Mouse (Mus musculus) liver, embryonic 12.5 days (tissue): ENCODE measurements around the gene Ifi211. TPM values are rescaled to one million over a fixed set of nuclear protein-coding genes. Genes with fewer than 3 reads are reported as not detected.
"Not testable (repeated sequence)": the region's sequence is repeated elsewhere in the genome, so short reads cannot be mapped to it uniquely, and the experiment has no call there.

Source experiments
- ATAC-seq: fragments of 200-750 bp; cut with Nextera tagmentation; 2 replicates; pipeline ENCODE4 v1.8.0; 2017; ENCODE audit warnings: moderate number of reproducible peaks, mild to moderate bottlenecking, moderate library complexity
- H3K27ac ChIP-seq: fragments of 300-500 bp; sonication (generic); 2 replicates; pipeline ENCODE4 v1.5.1; 2016; ENCODE audit warnings: mild to moderate bottlenecking
- H3K27me3 ChIP-seq: fragments of 300-500 bp; sonication (generic); replicated peaks from 2 replicates; pipeline ENCODE4 v1.6.1; 2016; ENCODE audit warnings: mild to moderate bottlenecking, moderate library complexity
- H3K36me3 ChIP-seq: fragments of 300-500 bp; sonication (generic); 2 replicates; pipeline ENCODE4 v1.6.1; 2016; ENCODE audit warnings: mild to moderate bottlenecking, moderate library complexity
- H3K4me1 ChIP-seq: fragments of 300-500 bp; sonication (generic); 2 replicates; pipeline ENCODE4 v1.6.1; 2016
- H3K4me2 ChIP-seq: fragments of 300-500 bp; sonication (generic); 2 replicates; pipeline ENCODE4 v1.6.1; 2016; ENCODE audit warnings: mild to moderate bottlenecking, moderate library complexity
- H3K4me3 ChIP-seq: fragments of 300-500 bp; sonication (generic); 2 replicates; pipeline ENCODE4 v1.5.1; 2016; ENCODE audit warnings: mild to moderate bottlenecking, moderate library complexity
- H3K9ac ChIP-seq: fragments of 300-500 bp; sonication (generic); 2 replicates; pipeline ENCODE4 v1.6.1; 2016; ENCODE audit warnings: mild to moderate bottlenecking, moderate library complexity
- H3K9me3 ChIP-seq: fragments of 300-500 bp; sonication (generic); replicated peaks from 2 replicates; pipeline ENCODE4 v1.6.1; 2016; ENCODE audit warnings: mild to moderate bottlenecking, moderate library complexity
- WGBS: fragments of 180-500 bp; shearing (Covaris S2); methylation state at CpG from one replicate; pipeline ENCODE4 v1.1.7; 2016; ENCODE audit not compliant: insufficient replicate concordance; 5-methylcytosine and 5-hydroxymethylcytosine counted together
- polyA plus RNA-seq: library from polyadenylated mRNA; unstranded; fragments of >200 nt; fragmentation: Nextera tagmentation; extraction: Ambion mirVana; gene quantifications from 2 replicates; pipeline ENCODE4 v1.2.1, GENCODE M21; 2016

Ifi211 gene
- 0.90 and 0.98 TPM in 2 replicates for polyA plus RNA-seq

DNA sequence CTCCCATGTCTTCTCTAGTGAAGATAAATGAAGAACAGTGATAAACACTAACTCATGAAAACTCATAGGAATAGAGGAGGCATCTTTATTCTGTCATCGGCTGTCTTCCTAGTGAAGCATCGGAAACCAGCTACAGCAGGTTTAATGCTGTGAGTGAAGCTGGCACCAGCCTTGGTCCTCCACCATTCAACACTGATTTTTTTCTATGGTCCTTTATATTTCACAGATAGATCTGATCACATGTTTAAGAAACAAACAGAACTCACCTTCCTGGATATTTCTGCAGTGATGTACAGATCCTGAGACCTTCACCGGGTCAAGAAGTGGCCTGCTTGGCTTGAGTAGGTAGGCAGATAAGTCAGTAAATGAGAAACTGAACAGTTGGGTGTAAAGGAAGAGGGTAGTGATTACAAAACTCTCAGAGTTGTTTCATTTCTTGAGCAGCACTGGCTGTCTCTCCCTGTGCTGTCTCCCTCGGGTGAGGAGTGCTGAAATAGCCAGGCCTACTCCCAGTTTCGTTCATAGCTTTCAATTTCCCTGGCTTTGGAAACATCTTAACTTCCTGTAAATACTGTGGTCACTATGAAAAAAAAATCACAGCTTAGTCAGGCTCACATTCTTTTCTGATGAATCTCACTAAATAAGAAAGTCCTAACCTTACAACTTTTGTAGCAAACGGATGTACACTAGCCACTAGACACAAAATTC, at the start of gene Ifi211:
Gene Ifi211 (minus strand): TSS at position 499 of the 708 bp plus-strand sequence.
- H3K4me2 ChIP-seq, H3K4me3 ChIP-seq, H3K4me1 ChIP-seq, H3K36me3 ChIP-seq, H3K27me3 ChIP-seq, H3K9ac ChIP-seq, H3K27ac ChIP-seq, ATAC-seq, H3K9me3 ChIP-seq: not testable (repeated sequence)
- 64% methylated on average over 6 of the region's 6 CpGs for WGBS

- not testable (repeated sequence) for H3K9ac ChIP-seq, ATAC-seq, H3K4me2 ChIP-seq, H3K36me3 ChIP-seq, H3K27me3 ChIP-seq, H3K4me3 ChIP-seq, H3K4me1 ChIP-seq, H3K27ac ChIP-seq, H3K9me3 ChIP-seq
- 57% methylated on average over 1 of the region's 1 CpGs for WGBS
These were observed 48.6 kb upstream of the Ifi211 start for GRCm38 (mm10) chr1:173961491-173961890.

- H3K9ac ChIP-seq, ATAC-seq, H3K4me2 ChIP-seq, H3K4me3 ChIP-seq, H3K27ac ChIP-seq, H3K4me1 ChIP-seq, H3K36me3 ChIP-seq, H3K9me3 ChIP-seq, H3K27me3 ChIP-seq: not testable (repeated sequence)
- WGBS, result 58% methylated on average over 3 of the region's 3 CpGs
These were observed 47.2 kb upstream of the Ifi211 start for GRCm38 (mm10) chr1:173959998-173960397.

- not testable (repeated sequence) for H3K4me3 ChIP-seq, H3K9me3 ChIP-seq, H3K36me3 ChIP-seq, H3K27me3 ChIP-seq, H3K4me2 ChIP-seq, H3K4me1 ChIP-seq, H3K9ac ChIP-seq, ATAC-seq, H3K27ac ChIP-seq
- 57% methylated on average over 3 of the region's 3 CpGs for WGBS
These were observed 43.1 kb upstream of the Ifi211 start for GRCm38 (mm10) chr1:173955839-173956527.

GRCm38 (mm10) chr1:173955071-173955796, 42.4 kb upstream of the Ifi211 start:
- Histone ChIP-seq H3K27ac (no peak overlapping the region), H3K36me3 (no peaks in the 10 kb centered on the region), H3K4me1 (no peaks in the 10 kb centered on the region), H3K4me2 (no peak overlapping the region), H3K9ac (no peak overlapping the region), H3K9me3 (no peaks in the 10 kb centered on the region), H3K4me3 (no peak overlapping the region), H3K27me3 (no peaks in the 10 kb centered on the region)
- WGBS, result 72% methylated on average over 2 of the region's 2 CpGs
- ATAC-seq, result no peak

DNA sequence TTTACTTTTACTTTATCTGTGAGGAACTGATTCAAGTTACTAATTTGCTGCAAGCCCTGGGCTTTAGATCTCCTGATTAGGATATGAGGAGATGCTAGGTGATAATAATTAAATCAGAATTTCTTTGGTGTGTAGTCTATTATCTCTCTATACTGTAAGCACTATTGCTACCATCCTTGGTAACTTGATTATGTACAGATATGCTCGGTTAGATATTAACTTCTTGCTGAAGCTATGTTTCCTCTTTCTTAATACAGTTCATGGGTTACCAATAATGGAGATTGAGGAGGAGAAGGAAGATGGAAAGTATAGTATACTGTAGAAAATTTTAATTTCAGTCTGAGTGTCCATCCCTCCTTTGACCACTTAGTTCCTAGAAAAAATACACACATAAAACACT, 40.7 kb upstream of the Ifi211 start:
- H3K4me3 ChIP-seq, result no peak overlapping the region
- no peak overlapping the region for H3K27ac ChIP-seq
- no peak overlapping the region for H3K4me2 ChIP-seq
- no peaks in the 10 kb centered on the region for H3K27me3 ChIP-seq
- ATAC-seq, result no peak
- H3K9ac ChIP-seq, result no peak overlapping the region
- H3K4me1 ChIP-seq, result no peaks in the 10 kb centered on the region
- H3K9me3 ChIP-seq, result no peaks in the 10 kb centered on the region
- 66% methylated on average over 1 of the region's 1 CpGs for WGBS
- no peaks in the 10 kb centered on the region for H3K36me3 ChIP-seq

DNA sequence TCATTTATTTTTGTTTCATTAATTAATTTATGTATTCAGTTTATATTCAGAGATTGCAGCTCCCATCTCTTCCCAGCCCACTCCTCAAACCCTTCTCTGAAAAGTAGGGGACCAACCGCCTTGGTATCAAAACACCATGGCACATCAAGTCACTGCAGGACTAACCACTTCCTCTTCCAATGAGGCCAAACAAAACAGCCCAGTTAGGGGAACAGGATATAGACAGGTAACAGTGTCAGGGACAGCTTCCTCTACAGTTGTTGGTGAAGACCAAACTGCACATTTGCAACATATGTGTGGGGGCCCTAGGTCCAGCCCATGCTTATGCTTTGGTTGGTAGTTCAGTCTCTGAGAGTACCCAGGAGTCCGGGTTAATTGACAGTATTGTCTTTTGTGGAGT, 36.2 kb upstream of the Ifi211 start:
- H3K4me1 ChIP-seq, H3K27me3 ChIP-seq, ATAC-seq, H3K36me3 ChIP-seq, H3K27ac ChIP-seq, H3K9ac ChIP-seq, H3K9me3 ChIP-seq, H3K4me2 ChIP-seq, H3K4me3 ChIP-seq: not testable (repeated sequence)
- WGBS, result 18% methylated on average over 2 of the region's 2 CpGs

GRCm38 (mm10) chr1:173942780-173943066, 29.9 kb upstream of the Ifi211 start:
- H3K4me2 ChIP-seq, H3K27ac ChIP-seq, H3K36me3 ChIP-seq, H3K4me3 ChIP-seq, H3K27me3 ChIP-seq, H3K9me3 ChIP-seq, H3K4me1 ChIP-seq, H3K9ac ChIP-seq, ATAC-seq: not testable (repeated sequence)

DNA sequence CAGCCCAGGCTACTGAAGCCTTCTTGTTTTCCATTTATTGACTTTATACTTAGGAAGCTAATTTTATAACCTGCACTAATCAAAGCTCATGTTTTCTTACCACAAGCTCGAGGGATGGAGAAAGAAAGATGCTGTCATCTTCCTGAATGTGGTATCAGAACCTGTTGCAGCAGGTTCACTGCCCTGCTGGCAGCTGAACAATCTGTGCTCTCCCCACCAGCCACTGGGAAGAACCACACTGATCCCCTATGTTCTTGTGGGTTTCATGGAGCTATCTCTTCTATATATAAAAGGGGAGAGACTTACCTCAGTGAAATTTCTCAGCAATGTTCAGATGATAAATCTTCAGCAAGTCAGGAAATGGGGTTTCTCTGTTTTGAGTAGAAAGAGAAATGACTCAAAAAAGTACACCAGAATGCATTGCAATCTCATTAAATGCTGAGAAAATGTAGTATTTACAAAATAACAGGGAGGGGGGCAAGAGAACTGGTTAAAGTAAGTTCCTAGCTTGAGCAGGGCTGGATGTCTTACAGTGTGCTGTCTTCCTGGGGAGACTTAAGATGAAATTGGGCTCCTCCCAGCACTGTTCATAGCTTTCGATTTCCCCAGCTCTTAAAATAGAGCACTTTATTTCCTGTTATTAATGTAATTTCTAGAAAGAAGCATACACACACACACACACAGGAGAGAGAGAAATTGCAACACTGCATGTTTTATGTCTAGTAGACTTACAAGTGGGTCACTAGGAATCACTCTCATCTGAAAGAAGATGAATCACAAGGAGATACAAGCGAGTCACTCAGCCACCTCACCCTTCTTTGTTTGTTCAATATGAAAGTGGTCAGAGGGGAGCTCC, 29.3 kb upstream of the Ifi211 start, which contains the start of the genes Mndal and Ifi203:
Gene Mndal (minus strand): TSS at position 568 of the 856 bp plus-strand sequence.
Gene Ifi203 (minus strand): TSS at position 749 of the 856 bp plus-strand sequence.
- 41% methylated on average over 3 of the region's 3 CpGs for WGBS
- H3K27me3 ChIP-seq, H3K36me3 ChIP-seq, H3K4me2 ChIP-seq, H3K9me3 ChIP-seq, H3K4me3 ChIP-seq, H3K4me1 ChIP-seq, H3K27ac ChIP-seq, ATAC-seq, H3K9ac ChIP-seq: not testable (repeated sequence)

- WGBS, result 74% methylated on average over 2 of the region's 2 CpGs
- H3K4me1 ChIP-seq, ATAC-seq, H3K9me3 ChIP-seq, H3K36me3 ChIP-seq, H3K9ac ChIP-seq, H3K27me3 ChIP-seq, H3K4me3 ChIP-seq, H3K27ac ChIP-seq, H3K4me2 ChIP-seq: not testable (repeated sequence)
These were observed 28.7 kb upstream of the Ifi211 start for GRCm38 (mm10) chr1:173941522-173941921.

DNA sequence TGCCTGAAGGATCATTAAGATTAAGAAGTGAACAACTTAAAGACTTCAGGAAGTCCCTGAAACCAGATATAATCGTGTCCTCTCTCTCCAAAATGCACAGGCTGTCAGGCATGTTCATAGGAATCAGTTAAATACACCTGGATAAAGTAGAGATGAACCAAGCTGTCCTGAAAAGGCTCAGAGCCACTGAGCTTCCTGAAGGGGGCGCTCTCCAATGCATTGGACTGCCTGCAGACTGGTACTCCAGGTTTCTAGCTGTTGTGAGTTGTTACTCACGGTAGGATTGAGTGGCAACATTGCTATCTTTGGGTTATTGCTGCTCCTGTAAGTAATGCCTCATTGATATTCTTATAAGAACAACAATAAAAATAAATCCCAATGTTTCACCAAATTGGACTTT, 6.4 kb upstream of the Ifi211 start:
- not testable (repeated sequence) for H3K9me3 ChIP-seq, H3K4me3 ChIP-seq, H3K27me3 ChIP-seq, H3K36me3 ChIP-seq, ATAC-seq, H3K9ac ChIP-seq, H3K27ac ChIP-seq, H3K4me2 ChIP-seq, H3K4me1 ChIP-seq
- WGBS, result 41% methylated on average over 3 of the region's 3 CpGs

DNA sequence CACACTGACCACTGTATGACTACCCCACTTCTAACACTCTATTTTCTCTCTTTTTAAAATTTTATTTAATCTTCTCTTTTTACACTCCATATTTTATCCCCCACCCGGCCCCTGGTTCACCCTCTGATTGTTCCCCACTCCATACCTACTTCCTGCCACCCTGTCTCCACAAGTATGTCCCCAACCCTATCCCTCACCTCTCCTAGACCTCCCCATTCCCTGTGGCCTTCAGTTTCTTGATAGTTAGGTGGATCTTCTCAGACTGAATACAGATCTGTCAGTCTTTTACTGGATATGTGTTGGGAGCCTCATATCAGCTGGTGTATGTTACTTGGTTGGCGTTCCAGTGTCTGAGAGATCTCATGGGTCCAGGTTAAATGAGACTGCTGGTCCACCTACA, 1.7 kb upstream of the Ifi211 start:
- no peaks in the 10 kb centered on the region for H3K36me3 ChIP-seq
- 61% methylated on average over 2 of the region's 2 CpGs for WGBS
- ATAC-seq, result no peak
- H3K9me3 ChIP-seq, result no peaks in the 10 kb centered on the region
- H3K9ac ChIP-seq, result no peak overlapping the region
- H3K4me2 ChIP-seq, result no peak overlapping the region
- no peak overlapping the region for H3K27ac ChIP-seq
- H3K27me3 ChIP-seq, result no peaks in the 10 kb centered on the region
- H3K4me3 ChIP-seq, result no peak overlapping the region
- H3K4me1 ChIP-seq, result no peaks in the 10 kb centered on the region
